Mouse (Mus musculus): ENCODE results near the gene Atg101.

- TF ChIP-seq CTCF (IDR thresholded peaks at IDR 0.05) (no peak), EP300 (IDR thresholded peaks at IDR 0.05) (no peak)
Observed at GRCm38 (mm10) chr15:101318889-101319765, 35.1 kb downstream of the Atg101 start.
